Mouse (Mus musculus) heart, adult 8-10 months (tissue): Measurements from ENCODE around the gene Calr. TPM values are rescaled to one million over a fixed set of nuclear protein-coding genes. Genes with fewer than 3 reads are reported as not detected.
"Not testable (repeated sequence)": the region's sequence is repeated elsewhere in the genome, so short reads cannot be mapped to it uniquely, and the experiment has no call there.

Experiments used
- DNase-seq: peaks from one replicate; pipeline ENCODE4 v3.0.0; 2022; ENCODE audit warnings: low spot score
- total RNA-seq, 4 experiments: library from RNA; stranded (reverse); gene quantifications; 2 replicates each; pipeline ENCODE4 v1.2.4; 2022

The Calr gene
- total RNA-seq, 4 experiments from 2014 or later = 330 to 410 (median 343) TPM

- no peak for DNase-seq
Measured at GRCm38 (mm10) chr8:84844397-84845070, 2.2 kb downstream of the Calr start.

DNA sequence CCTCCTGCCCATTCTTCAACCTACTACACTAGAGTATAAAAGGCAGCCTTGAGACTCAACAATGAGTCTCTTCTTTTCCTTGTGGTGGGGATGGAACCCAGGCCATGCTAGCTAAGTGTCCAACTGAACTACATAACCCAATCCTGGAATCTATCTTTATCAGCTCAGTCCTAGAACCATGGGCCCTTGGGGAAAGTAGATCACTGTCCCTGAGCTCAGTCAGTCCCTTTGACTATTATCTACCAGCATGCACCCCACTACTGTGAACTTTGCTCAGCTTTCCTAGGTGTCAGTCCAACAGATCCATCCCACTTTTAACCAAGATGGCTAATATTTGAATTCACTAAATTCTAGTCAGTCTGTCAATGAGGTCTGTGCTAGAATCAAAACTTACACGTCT, 5.2 kb downstream of the Calr start:
- no peak for DNase-seq

- peak; percentile 90 for DNase-seq
Measured at GRCm38 (mm10) chr8:84840248-84840999, 6.3 kb downstream of the Calr start, which contains the start of gene Rad23a. TSS of gene Rad23a (minus strand) at chr8:84840665.

GRCm38 (mm10) chr8:84839875-84840247, 6.9 kb downstream of the Calr start:
- no peak for DNase-seq

DNA sequence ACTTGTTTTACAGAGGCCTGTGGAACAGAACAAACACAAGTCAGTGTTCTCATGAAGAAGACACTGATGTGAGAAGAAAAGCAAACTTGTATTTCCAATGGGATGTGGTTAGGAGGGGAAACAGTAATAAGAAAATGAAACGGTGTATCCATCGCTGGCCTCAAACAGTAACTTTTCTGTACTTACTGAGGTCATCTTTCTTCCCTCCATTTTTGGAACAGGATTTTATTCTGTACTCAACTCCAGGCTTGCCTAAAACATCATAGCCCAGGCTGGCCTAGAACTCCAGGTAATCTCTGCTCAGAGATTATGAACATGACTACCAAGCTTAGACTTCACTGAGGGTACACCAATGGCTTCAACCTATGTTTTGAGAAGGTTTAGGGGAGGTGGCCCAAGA, 7.3 kb downstream of the Calr start:
- no peak for DNase-seq

DNA sequence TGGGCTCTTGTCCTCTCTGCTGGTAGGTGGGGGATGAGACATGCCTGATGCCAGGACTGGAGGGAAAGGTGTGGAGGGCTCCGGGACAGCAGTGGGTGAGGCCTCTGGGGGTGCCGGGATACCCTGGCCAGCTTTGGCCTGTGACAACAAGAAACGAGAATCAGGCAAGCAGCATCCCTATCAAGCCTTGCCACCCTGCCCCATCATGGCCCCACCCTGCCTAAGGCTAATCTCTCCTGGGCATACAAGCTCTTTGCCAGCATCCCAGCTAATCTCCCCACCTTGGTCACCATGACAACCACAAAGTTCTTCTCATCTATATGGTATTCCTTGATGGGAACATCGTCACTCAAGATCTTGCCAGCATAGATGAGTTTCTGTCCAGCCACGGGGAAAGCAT, 8.2 kb downstream of the Calr start:
- DNase-seq = no peak

GRCm38 (mm10) chr8:84837912-84838470, 8.7 kb downstream of the Calr start:
- DNase-seq = no peak

DNA sequence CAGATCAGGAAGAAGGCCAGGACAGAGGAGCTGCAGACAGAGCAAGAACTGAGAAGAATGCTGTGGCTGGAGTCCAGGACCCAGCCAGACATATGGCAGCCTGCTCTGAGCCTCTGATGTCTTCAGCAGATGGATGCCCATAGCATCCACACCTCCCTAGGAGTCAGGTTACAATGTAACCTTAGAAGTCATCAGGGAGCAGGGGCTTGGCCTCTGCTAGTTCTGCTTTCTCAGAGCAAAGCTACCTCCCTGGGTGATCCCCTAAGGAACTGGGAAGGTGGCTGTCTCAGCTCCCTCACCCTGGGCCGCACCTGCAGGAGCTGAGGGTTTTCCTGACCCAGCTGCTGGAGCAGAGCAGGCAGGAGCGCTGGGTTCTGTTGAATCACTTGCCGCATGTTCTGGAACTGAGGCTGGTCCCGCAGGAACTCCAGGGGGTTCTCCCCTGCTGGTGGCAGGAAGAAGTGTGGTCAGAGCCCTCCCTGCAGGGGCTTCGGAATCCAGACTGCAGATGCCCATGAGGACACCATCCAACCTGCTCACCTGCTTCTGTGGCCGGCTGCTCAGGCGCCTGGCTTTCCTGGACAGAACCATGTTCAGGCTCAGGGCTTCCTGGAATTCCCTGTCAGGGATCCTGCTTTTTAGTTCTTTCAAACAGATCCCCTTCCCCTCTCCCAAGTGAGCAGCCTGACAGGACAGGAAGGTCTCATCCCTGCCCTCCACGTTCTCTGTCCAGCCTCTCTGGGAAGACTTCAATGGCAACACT, 9.4 kb downstream of the Calr start:
- DNase-seq = no peak

- no peak for DNase-seq
Measured at GRCm38 (mm10) chr8:84834866-84835855, 11.6 kb downstream of the Calr start.

- DNase-seq = no peak
Measured at GRCm38 (mm10) chr8:84834002-84834865, 12.5 kb downstream of the Calr start.

- DNase-seq = no peak
Measured at GRCm38 (mm10) chr8:84832759-84833742, 13.7 kb downstream of the Calr start.

GRCm38 (mm10) chr8:84832034-84832717, 14.6 kb downstream of the Calr start:
- peak; percentile 68 for DNase-seq

DNA sequence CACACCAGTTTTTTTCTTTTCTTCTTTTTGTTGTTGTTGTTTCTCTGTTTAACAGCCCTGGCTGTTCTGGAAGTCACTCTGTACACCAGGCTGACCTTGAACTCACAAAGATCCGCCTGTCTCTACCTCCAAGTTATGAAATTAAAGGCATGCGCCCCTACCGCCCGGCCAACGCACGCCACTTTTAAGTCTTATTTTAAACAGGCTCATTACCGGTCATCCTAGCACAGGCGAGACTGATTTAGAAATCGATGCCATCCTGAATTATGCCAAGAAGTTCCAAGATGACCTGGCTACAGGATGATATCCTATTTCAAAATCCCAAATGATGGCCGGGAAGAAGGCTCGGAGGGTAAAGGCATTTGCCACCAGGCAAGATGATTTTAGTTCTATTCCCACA, 15.2 kb downstream of the Calr start, which contains the start of gene Gadd45gip1:
Gene Gadd45gip1 (plus strand): TSS at position 33 of the 400 bp plus-strand sequence.
- DNase-seq = no peak

- not testable (repeated sequence) for DNase-seq
Measured at GRCm38 (mm10) chr8:84826518-84826917, 20.2 kb downstream of the Calr start.

- no peak for DNase-seq
Measured at GRCm38 (mm10) chr8:84825636-84826035, 21.1 kb downstream of the Calr start.

DNA sequence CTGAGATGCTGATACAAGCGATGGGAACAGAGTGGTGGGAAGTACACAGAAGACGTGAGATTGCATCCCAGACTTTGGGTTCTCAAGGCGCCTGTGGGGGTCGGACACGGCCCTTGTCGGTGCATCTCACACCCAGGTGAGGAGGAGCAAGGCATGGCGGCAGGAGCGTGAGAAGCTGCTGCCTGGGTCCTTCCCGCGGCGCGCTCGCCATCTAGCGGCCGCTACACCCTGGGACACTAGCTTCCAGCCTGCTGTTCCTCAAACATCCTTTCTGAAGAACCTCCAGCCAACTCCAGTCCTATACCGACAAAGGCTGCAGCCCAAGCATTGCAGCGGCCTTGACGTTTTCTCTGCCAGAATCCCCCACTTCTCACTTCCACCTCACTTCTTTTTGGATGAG, 23.1 kb downstream of the Calr start:
- DNase-seq = no peak

DNA sequence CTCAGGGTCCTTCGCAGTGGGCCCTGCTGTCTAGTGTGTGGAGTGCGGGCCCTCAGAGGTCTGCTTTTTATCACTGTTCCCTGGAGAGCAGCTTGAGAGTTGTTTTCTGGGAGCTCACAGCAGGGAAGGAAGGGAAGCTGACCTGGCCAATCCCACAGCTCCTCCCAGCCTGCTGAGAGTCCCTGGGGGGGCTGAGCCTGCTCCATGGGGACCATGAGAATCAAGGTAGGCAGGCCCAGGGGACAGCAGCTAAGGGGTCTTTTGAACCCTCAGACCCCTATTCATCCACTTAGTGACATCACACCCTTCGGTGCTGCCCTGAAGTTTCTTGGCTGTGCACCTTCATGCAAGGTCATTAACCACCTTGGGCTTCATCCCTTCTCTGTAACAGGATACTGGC, 24.0 kb downstream of the Calr start, which contains the start of gene Dand5:
Gene Dand5 (minus strand): TSS at position 101 of the 400 bp plus-strand sequence.
- DNase-seq = no peak

DNA sequence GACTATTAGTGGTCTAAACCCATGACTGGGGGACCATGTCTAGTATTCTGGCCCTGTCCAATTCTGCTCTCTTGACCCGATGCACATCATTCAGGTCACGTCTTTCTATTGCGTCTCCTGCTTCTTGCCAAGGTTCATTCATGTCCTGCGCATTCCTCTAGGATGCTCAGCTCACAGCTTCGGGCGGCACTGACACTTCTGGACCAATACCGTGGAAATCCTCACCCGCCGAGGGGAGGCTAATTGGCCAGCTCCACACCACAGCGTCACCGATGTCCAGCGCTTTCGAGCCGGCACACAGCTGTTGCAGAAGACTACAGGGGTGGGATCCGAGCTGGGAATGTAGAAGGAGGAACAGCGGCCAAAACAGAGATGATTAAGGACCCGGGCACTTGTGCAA, 30.6 kb downstream of the Calr start:
- no peak for DNase-seq
